Mouse (Mus musculus) embryonic facial prominence, embryonic 13.5 days (tissue): Measurements from ENCODE around the gene Lims1. TPM values are rescaled to one million over a fixed set of nuclear protein-coding genes. Genes with fewer than 3 reads are reported as not detected.

ENCODE experiments used
- ATAC-seq: fragments of 200-750 bp; cut with Nextera tagmentation; 2 replicates; pipeline ENCODE4 v1.8.0; 2017; ENCODE audit warnings: low read depth; ENCODE audit not compliant: insufficient number of reproducible peaks, insufficient read depth, low FRiP score, low TSS enrichment
- H3K27ac ChIP-seq: fragments of 300-500 bp; sonication (generic); 2 replicates; pipeline ENCODE4 v1.5.1; 2015; ENCODE audit warnings: moderate library complexity, mild to moderate bottlenecking, inconsistent platforms
- H3K27me3 ChIP-seq: fragments of 300-500 bp; sonication (generic); 2 replicates; pipeline ENCODE4 v1.6.1; 2015; ENCODE audit warnings: mild to moderate bottlenecking, inconsistent platforms
- H3K36me3 ChIP-seq: fragments of 300-500 bp; sonication (generic); 2 replicates; pipeline ENCODE4 v1.6.1; 2015; ENCODE audit warnings: mild to moderate bottlenecking, inconsistent platforms
- H3K4me1 ChIP-seq: fragments of 300-500 bp; sonication (generic); 2 replicates; pipeline ENCODE4 v1.6.1; 2015; ENCODE audit warnings: inconsistent platforms
- H3K4me2 ChIP-seq: fragments of 300-500 bp; sonication (generic); 2 replicates; pipeline ENCODE4 v1.6.1; 2015; ENCODE audit warnings: moderate library complexity, mild to moderate bottlenecking, inconsistent platforms
- H3K4me3 ChIP-seq: fragments of 300-500 bp; sonication (generic); 2 replicates; pipeline ENCODE4 v1.5.1; 2015; ENCODE audit warnings: mild to moderate bottlenecking, inconsistent platforms
- H3K9ac ChIP-seq: fragments of 300-500 bp; sonication (generic); 2 replicates; pipeline ENCODE4 v1.6.1; 2015; ENCODE audit warnings: mild to moderate bottlenecking, inconsistent platforms
- H3K9me3 ChIP-seq: fragments of 300-500 bp; sonication (generic); 2 replicates; pipeline ENCODE4 v1.6.1; 2016; ENCODE audit warnings: inconsistent platforms
- WGBS: fragments of 180-500 bp; shearing (Covaris S2); methylation state at CpG from one replicate; pipeline ENCODE4 v1.1.7; 2015; ENCODE audit warnings: mixed read lengths; 5-methylcytosine and 5-hydroxymethylcytosine counted together
- polyA plus RNA-seq: library from polyadenylated mRNA; unstranded; fragments of >200 nt; fragmentation: Nextera tagmentation; extraction: Ambion mirVana; gene quantifications from 2 replicates; pipeline ENCODE4 v1.2.1, GENCODE M21; 2015

Lims1 gene
- polyA plus RNA-seq, 1 experiment from 2014 or later, result 126 TPM

DNA sequence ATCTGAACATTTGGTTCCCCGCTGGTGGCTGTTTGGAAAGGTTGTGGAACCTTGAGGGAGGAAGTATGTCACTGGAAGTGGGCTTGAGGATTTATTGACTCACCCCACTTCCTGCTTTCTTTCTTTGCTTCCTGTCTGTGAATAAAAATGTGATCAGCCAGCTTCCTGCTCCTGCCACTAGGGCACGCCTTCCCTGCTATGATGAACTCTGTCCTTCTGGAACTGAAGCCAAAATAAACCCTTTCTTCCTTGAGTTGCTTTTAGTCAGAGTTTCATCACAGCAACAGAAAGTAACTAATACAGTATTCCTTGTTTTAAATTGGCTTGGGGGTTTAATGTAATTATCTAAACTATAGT lies 82.7 kb downstream of the Lims1 start:
- no peaks in the 10 kb centered on the region for H3K4me1 ChIP-seq
- H3K4me2 ChIP-seq, result no peak overlapping the region
- WGBS, result 83% methylated on average over 2 of the region's 2 CpGs
- peaks cover 51% of the 10 kb centered on the region for H3K36me3 ChIP-seq
- no peak overlapping the region for H3K4me3 ChIP-seq
- H3K27ac ChIP-seq, result no peak overlapping the region
- no peak overlapping the region for H3K9ac ChIP-seq
- H3K9me3 ChIP-seq, result no peaks in the 10 kb centered on the region
- ATAC-seq, result no peak
- H3K27me3 ChIP-seq, result no peaks in the 10 kb centered on the region

DNA sequence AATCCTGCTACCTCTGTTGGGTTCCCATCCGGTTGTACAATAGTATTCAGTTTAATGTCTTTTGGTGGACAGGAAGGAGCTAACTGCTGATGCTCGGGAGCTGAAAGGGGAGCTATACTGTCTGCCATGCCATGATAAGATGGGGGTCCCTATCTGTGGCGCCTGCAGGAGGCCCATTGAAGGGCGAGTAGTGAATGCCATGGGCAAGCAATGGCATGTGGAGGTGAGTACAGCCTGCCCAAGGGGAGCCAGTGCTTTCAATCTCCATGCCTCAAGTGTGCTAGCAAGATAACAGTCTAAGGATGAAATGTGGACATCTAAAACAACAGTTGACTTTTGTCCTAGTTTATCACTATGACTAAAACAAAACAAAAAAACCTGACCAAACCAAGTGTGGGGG lies 89.1 kb downstream of the Lims1 start:
- no peaks in the 10 kb centered on the region for H3K9me3 ChIP-seq
- no peak overlapping the region for H3K9ac ChIP-seq
- no peaks in the 10 kb centered on the region for H3K27me3 ChIP-seq
- 88% methylated on average over 4 of the region's 4 CpGs for WGBS
- no peak overlapping the region for H3K27ac ChIP-seq
- no peak overlapping the region for H3K4me3 ChIP-seq
- no peak overlapping the region for H3K4me2 ChIP-seq
- no peaks in the 10 kb centered on the region for H3K4me1 ChIP-seq
- peaks cover 73% of the 10 kb centered on the region for H3K36me3 ChIP-seq
- no peak for ATAC-seq

DNA sequence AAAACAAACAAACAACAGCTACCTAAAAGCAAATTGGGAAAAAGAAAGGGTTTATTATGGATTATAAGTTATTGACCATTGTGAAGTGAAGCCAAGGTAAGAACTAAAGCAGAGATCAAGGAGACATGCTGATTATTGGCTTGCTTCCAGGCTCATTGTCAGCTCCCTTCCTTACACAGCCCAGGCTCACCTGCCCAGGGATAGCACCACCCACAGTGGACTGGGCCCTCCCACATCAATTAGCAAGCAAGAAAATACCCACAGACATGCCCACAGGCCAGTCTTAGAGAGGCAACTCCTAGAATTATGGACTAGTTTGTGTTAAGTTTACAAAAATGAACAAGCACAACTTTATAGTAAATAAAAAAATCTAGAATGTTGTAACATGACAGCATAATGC lies 89.6 kb downstream of the Lims1 start:
- ATAC-seq, result no peak
- Histone ChIP-seq H3K9ac (no peak overlapping the region), H3K4me2 (no peak overlapping the region), H3K9me3 (no peaks in the 10 kb centered on the region), H3K27me3 (no peaks in the 10 kb centered on the region), H3K27ac (no peak overlapping the region), H3K4me3 (no peak overlapping the region), H3K36me3 (peaks cover 76% of the 10 kb centered on the region), H3K4me1 (no peaks in the 10 kb centered on the region)

DNA sequence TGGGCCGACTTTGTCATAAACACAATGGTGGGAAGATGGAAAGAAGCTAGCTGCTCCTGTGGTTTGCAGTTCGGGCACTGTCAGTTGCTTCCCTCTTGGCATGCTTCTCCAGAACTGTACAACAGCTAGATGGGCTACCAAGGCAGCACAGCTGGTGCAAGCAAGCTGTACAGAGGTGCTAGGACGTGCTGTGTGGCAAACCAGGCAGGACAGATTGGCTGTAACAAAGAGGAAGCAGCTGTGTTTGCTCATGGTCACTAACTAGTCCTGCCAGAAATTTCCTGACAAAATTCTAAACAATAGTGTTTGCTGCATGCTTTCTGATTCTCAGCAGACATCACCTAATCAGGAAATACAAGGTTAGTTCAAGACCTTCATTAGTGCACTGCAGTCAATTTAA lies 93.4 kb downstream of the Lims1 start:
- 90% methylated on average over 3 of the region's 3 CpGs for WGBS
- 0 out of 2 replicates have a peak overlapping the region, but pooled peaks have one; percentile 12 for H3K27ac ChIP-seq
- H3K9ac ChIP-seq, result no peak overlapping the region
- H3K36me3 ChIP-seq, result peaks cover 54% of the 10 kb centered on the region
- ATAC-seq, result no peak
- no peaks in the 10 kb centered on the region for H3K27me3 ChIP-seq
- H3K4me2 ChIP-seq, result no peak overlapping the region
- H3K4me1 ChIP-seq, result no peaks in the 10 kb centered on the region
- H3K4me3 ChIP-seq, result no peak overlapping the region
- H3K9me3 ChIP-seq, result no peaks in the 10 kb centered on the region

DNA sequence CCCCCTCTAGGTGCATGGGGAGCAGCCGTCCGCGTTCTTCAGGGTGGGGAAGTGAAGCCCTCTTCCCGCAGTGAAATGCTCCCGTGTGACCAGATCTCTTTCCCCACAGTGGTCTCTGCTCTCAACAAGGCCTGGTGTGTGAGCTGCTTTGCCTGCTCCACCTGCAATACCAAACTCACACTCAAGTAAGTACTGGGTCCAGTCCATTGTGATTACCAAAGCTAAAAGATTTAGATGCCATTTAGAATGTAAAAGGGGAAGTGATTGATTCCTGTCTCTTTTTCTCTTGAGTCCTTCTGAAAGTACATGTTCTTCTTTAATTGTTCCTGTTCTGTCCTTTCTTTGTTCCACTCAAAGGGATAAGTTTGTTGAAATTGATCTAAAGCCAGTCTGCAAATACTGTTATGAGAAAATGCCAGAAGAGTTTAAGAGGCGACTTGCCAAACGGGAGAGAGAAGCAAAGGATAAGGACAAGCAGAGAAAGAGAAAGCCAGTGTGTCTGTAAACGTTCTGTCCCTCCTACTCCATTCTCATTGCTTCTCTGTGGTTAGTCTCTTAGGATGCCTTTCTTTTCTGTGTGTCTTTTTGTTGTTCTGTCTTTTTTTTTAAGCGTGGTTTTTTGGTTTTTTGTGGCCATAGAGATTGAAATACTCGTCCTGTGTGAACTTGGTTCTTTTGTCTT lies 95.2 kb downstream of the Lims1 start:
- no peak overlapping the region for H3K4me3 ChIP-seq
- H3K27me3 ChIP-seq, result no peaks in the 10 kb centered on the region
- H3K27ac ChIP-seq, result no peak overlapping the region
- no peaks in the 10 kb centered on the region for H3K9me3 ChIP-seq
- H3K9ac ChIP-seq, result no peak overlapping the region
- ATAC-seq, result no peak
- H3K36me3 ChIP-seq, result peaks cover 48% of the 10 kb centered on the region
- 84% methylated on average over 10 of the region's 10 CpGs for WGBS
- no peak overlapping the region for H3K4me2 ChIP-seq
- H3K4me1 ChIP-seq, result no peaks in the 10 kb centered on the region

DNA sequence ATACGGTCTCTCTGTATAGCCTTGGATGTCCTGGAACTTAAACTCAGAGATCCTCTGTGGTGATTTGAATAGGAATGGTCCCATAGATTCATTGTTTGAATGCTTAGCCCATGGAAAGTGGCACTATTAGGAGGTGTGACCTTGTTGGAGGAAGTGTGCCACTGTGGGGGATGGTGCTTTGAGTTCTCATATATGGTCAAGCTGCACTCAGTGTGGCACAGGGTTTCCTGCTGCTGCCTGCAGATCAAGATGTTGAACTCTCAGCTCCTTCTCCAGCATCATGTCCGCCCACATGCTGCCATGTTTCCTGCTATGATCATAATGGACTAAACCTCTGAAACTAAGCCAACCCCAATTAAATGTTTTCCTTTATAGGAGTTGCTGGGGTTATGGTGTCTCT lies 104.7 kb downstream of the Lims1 start:
- H3K9ac ChIP-seq, result no peak overlapping the region
- peaks cover 21% of the 10 kb centered on the region for H3K36me3 ChIP-seq
- H3K27me3 ChIP-seq, result no peaks in the 10 kb centered on the region
- WGBS, result 97% methylated on average over 2 of the region's 2 CpGs
- ATAC-seq, result no peak
- no peaks in the 10 kb centered on the region for H3K9me3 ChIP-seq
- H3K4me2 ChIP-seq, result no peak overlapping the region
- no peak overlapping the region for H3K27ac ChIP-seq
- H3K4me1 ChIP-seq, result no peaks in the 10 kb centered on the region
- no peak overlapping the region for H3K4me3 ChIP-seq

DNA sequence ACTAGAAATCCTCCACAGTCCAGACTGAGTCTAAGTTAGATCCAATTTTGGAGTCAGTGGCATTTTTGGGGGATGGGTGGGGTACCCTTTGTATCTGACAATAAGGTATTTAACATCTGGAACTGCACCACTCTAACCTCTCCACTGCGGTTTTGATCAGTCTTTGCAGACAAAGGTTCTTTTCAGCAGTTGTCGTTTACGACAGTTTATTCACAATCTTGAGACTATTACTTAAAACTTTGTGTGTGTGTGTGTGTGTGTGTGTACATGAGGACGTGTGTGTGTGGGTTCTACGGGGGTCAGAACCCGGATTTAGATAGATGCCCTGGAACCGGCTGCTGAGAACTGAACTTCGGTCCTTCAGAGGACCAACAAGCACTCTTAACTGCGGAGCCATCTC lies 122.6 kb downstream of the Lims1 start:
- Histone ChIP-seq H3K4me1 (peaks cover 8% of the 10 kb centered on the region), H3K9me3 (no peaks in the 10 kb centered on the region), H3K36me3 (no peaks in the 10 kb centered on the region), H3K4me3 (peak overlapping the region; percentile 96), H3K9ac (peak overlapping the region; percentile 96), H3K4me2 (peak overlapping the region; percentile 70), H3K27ac (peak overlapping the region; percentile 96), H3K27me3 (no peaks in the 10 kb centered on the region)
- ATAC-seq, result no peak
- WGBS, result 12% methylated on average over 9 of the region's 9 CpGs

DNA sequence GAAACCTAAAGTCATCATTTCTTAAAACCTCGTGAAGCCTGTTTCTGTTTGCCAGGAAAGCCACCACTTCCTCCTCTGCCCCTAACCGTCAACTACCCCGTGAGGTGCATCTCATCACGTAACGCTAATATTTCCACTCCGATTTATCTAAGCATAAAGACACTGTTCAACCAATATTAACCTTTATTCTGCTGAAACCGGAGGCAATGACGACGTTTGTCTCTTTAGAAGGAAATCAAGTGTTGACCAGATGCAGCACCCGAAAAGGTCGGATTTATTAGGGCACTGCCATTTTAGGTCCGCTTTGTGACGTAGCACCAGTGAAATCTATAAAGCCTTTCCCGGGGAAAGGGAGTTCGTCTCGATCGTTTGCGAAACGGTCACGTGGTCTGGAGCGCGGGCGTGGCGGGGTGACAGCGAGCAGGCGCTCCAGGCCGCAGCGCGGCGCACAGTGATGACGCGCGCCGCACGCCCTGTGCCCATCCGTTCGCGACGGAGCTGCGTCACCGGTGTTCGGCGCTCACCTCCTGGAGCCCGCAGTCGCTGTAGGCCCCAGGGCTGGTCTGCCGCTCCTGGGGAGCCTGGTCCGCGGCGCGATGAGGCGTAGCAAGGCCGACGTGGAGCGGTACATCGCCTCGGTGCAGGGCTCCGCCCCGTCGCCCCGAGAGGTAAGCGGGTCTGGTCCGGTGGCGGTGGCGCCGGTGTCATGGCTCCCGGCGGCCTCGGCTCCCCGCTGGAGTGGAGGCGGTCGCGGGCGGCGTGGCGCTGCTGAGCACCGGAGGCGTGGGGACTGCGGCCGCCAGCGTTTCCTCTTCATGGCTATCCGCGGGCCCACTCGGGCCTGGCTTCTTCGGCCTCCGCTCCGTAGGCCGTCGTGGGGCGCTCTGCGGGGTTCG lies 123.4 kb downstream of the Lims1 start, which contains the start of gene Ranbp2:
Ranbp2 (plus strand) TSS at position 537 of the 896 bp plus-strand sequence.
- H3K27me3 ChIP-seq, result no peaks in the 10 kb centered on the region
- peaks cover 8% of the 10 kb centered on the region for H3K4me1 ChIP-seq
- under 1% methylated on average over 87 of the region's 91 CpGs for WGBS
- peak; percentile 98 for ATAC-seq
- H3K4me3 ChIP-seq, result peak within 1 kb of the TSS; percentile 96
- peak within 1 kb of the TSS; percentile 70 for H3K4me2 ChIP-seq
- H3K27ac ChIP-seq, result peak within 1 kb of the TSS; percentile 96
- H3K9me3 ChIP-seq, result no peaks in the 10 kb centered on the region
- no peaks in the 10 kb centered on the region for H3K36me3 ChIP-seq
- peak within 1 kb of the TSS; percentile 96 for H3K9ac ChIP-seq

DNA sequence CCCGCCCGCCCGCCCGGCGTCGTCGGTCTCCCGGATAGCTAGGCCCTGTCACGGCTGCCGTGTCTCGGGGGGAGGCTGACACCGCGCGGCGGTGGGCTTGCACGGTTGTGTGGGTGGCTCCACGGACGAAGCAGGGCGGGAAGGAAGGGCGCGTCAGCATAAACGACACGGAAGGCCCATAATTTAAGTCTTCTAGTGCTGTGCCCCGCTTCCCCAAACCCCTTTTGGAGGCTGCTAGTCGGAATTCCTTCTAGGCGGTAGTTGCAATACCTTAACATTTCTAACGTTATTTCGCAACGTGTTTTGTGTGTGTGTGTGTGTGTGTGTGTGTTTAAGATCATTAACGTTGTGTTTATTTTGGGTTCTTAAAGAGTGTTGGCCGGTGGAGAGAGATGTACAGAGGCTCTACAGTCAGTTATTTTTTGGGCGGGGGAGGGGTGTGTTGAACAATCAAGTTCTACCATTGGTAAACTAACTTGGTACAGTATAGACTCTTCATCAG lies 124.1 kb downstream of the Lims1 start:
- under 1% methylated on average over 32 of the region's 32 CpGs for WGBS
- H3K36me3 ChIP-seq, result peaks cover 3% of the 10 kb centered on the region
- peak overlapping the region; percentile 96 for H3K9ac ChIP-seq
- ATAC-seq, result peak; percentile 54
- H3K9me3 ChIP-seq, result no peaks in the 10 kb centered on the region
- H3K4me1 ChIP-seq, result peaks cover 8% of the 10 kb centered on the region
- peak overlapping the region; percentile 96 for H3K27ac ChIP-seq
- H3K4me3 ChIP-seq, result peak overlapping the region; percentile 96
- peak overlapping the region; percentile 65 for H3K4me2 ChIP-seq
- no peaks in the 10 kb centered on the region for H3K27me3 ChIP-seq

DNA sequence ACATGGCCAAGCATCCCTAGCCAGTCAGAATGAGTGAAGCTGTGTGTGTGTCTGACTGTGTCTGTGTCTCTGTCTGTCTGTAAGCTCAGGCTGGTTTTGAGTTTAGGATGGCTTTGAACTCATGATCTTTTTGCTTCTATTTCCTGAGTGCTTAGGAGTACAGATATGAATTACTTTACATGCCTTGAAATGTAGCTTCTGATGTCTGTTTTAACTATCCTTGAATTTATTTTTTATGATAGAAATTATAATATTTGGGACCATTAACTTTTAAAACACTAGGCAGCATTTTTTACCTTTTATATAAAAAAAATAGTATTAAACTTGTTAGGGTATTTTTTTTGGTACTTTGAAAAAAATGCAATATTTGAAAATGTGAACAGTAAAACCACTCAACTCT lies 128.3 kb downstream of the Lims1 start:
- no peaks in the 10 kb centered on the region for H3K9me3 ChIP-seq
- peaks cover 35% of the 10 kb centered on the region for H3K36me3 ChIP-seq
- H3K4me2 ChIP-seq, result no peak overlapping the region
- H3K27ac ChIP-seq, result no peak overlapping the region
- no peak overlapping the region for H3K9ac ChIP-seq
- peaks cover 3% of the 10 kb centered on the region; the same call in 1 of the 2 replicates for H3K4me1 ChIP-seq
- H3K4me3 ChIP-seq, result no peak overlapping the region
- H3K27me3 ChIP-seq, result no peaks in the 10 kb centered on the region
- ATAC-seq, result no peak

DNA sequence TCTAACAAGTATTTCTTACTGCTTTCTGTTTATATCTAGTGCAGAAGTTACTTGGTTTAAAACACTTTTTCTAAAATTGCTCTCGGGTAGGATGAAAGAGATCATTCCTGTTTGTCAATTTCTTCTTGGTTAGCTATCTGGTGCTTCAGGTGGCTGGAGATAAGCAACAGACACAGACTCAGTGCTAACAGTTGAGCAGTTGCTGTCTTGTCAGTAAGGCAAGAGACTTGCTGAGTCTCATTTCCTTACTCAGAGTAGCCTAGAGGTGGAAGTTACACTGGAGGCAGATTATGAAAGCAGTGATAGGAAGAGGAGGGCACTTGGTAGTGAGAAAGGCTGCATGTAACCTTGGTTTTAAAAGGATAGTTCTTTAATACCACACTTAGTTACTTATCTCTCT lies 128.9 kb downstream of the Lims1 start:
- no peaks in the 10 kb centered on the region for H3K27me3 ChIP-seq
- H3K36me3 ChIP-seq, result peaks cover 36% of the 10 kb centered on the region
- H3K27ac ChIP-seq, result no peak overlapping the region
- H3K4me1 ChIP-seq, result peaks cover 3% of the 10 kb centered on the region; the same call in 1 of the 2 replicates
- no peaks in the 10 kb centered on the region for H3K9me3 ChIP-seq
- no peak for ATAC-seq
- H3K4me3 ChIP-seq, result no peak overlapping the region
- 94% methylated on average over 1 of the region's 1 CpGs for WGBS
- H3K4me2 ChIP-seq, result no peak overlapping the region
- H3K9ac ChIP-seq, result no peak overlapping the region

DNA sequence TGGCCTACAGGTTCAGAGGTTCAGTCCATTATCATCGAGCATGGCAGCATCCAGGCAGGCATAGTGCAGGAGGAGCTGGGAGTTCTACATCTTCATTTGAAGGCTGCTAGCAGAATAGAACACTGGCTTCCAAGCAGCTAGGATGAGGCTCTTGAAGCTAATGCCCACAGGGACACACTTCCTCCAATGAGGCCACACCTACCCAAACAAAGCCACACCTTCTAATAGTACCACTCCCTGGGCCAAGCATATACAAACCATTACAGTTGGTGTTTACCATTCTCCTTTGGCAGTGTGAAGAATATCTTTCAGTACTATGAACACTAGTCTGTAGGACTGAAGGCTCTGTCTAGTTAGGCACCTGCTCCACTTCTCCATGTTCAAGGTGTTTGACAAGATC lies 136.6 kb downstream of the Lims1 start:
- Histone ChIP-seq H3K27ac (no peak overlapping the region), H3K36me3 (peaks cover 69% of the 10 kb centered on the region), H3K27me3 (no peaks in the 10 kb centered on the region), H3K9ac (no peak overlapping the region), H3K4me1 (no peaks in the 10 kb centered on the region), H3K4me2 (no peak overlapping the region), H3K9me3 (no peaks in the 10 kb centered on the region), H3K4me3 (no peak overlapping the region)
- no peak for ATAC-seq
- WGBS, result 97% methylated on average over 1 of the region's 1 CpGs
